Mouse (Mus musculus) spleen, adult 2 months (tissue): ENCODE results near the gene Akr1d1.

Experiments used
- CTCF ChIP-seq: fragments of 200-500 bp; IDR thresholded peaks from 2 replicates; pipeline ENCODE4 v1.5.1; 2011; ENCODE audit warnings: mild to moderate bottlenecking, inconsistent platforms; ENCODE audit not compliant: insufficient read depth, insufficient read length, insufficient replicate concordance; ENCODE audit errors: extremely low read depth
- POLR2A ChIP-seq: fragments of 200-500 bp; IDR thresholded peaks from 2 replicates; pipeline ENCODE4 v1.6.1; 2011; ENCODE audit warnings: low read depth, low read length, inconsistent platforms

DNA sequence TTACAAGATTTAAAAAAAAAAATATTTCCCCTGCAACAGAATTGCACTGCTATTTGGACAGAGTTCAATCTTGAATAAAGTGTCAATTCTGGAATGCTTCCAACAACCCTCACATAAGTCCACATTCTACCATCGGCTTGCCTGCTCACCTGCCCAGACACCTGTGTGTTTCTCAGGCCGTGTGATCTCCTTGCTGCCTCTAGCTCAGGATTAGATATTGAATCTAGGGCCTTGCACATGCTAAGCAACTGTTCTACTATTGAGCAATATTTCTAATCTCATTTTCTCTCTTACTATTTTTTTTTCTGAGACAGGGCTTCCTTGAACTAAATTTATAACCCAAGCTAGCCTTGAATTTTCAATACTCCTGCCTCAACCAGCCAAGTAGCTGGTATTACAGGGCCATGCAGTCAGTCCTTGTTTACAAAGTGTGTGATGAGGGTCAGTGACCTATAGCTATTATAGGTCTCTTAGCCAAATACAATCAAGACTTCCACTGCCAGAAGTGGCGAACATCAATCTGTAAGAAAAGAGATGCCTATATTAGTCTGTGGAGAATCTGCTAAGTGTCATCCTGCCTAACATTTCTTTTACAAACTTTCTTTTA is 23.0 kb upstream of the Akr1d1 start:
- TF ChIP-seq CTCF (no peak), POLR2A (no peak)
